Mouse (Mus musculus): ENCODE data around the gene Apol9b. TPM values are rescaled to one million over a fixed set of nuclear protein-coding genes. Genes with fewer than 3 reads are reported as not detected.
A peak's percentile ranks its signal among the peaks of the same experiment; 100 is the strongest.

Apol9b gene
- polyA plus RNA-seq, 1 experiment from 2014 or later: not detected

GRCm38 (mm10) chr15:77765484-77766093, 36.8 kb downstream of the Apol9b start:
- Histone ChIP-seq H3K36me3 (peaks cover 92% of the 10 kb centered on the region), H3K9ac (replicated peaks) (no peak overlapping the region), H3K27me3 (no peaks in the 10 kb centered on the region), H3K4me3 (no peak overlapping the region), H3K9me3 (no peaks in the 10 kb centered on the region), H3K4me2 (replicated peaks) (no peak overlapping the region), H3K27ac (replicated peaks) (no peak overlapping the region), H3K4me1 (no peaks in the 10 kb centered on the region)
- no peak for ATAC-seq (ENCODE audit: low FRiP score, low read depth)
- WGBS: 93% methylated on average over 16 of the region's 16 CpGs

- H3K9me3 ChIP-seq: no peaks in the 10 kb centered on the region
- no peak for ATAC-seq (ENCODE audit: low FRiP score, low read depth)
- H3K4me3 ChIP-seq: no peak overlapping the region
- no peak overlapping the region for H3K4me2 ChIP-seq (replicated peaks)
- H3K9ac ChIP-seq (replicated peaks): no peak overlapping the region
- peaks cover 95% of the 10 kb centered on the region for H3K36me3 ChIP-seq
- H3K4me1 ChIP-seq: no peaks in the 10 kb centered on the region
- 95% methylated on average over 11 of the region's 11 CpGs for WGBS
- no peaks in the 10 kb centered on the region for H3K27me3 ChIP-seq
- H3K27ac ChIP-seq (replicated peaks): no peak overlapping the region
Measured at GRCm38 (mm10) chr15:77766981-77767380, 38.1 kb downstream of the Apol9b start.

GRCm38 (mm10) chr15:77770341-77770740, 41.5 kb downstream of the Apol9b start:
- H3K27ac ChIP-seq (replicated peaks): no peak overlapping the region
- no peak overlapping the region for H3K4me2 ChIP-seq (replicated peaks)
- ATAC-seq (ENCODE audit: low FRiP score, low read depth): no peak
- no peaks in the 10 kb centered on the region for H3K4me1 ChIP-seq
- H3K27me3 ChIP-seq: no peaks in the 10 kb centered on the region
- H3K9ac ChIP-seq (replicated peaks): no peak overlapping the region
- H3K9me3 ChIP-seq: no peaks in the 10 kb centered on the region
- 94% methylated on average over 5 of the region's 5 CpGs for WGBS
- H3K4me3 ChIP-seq: no peak overlapping the region
- H3K36me3 ChIP-seq: peaks cover 98% of the 10 kb centered on the region

- H3K9me3 ChIP-seq: no peaks in the 10 kb centered on the region
- H3K4me1 ChIP-seq: no peaks in the 10 kb centered on the region
- no peak overlapping the region for H3K4me2 ChIP-seq (replicated peaks)
- H3K27me3 ChIP-seq: no peaks in the 10 kb centered on the region
- no peak overlapping the region for H3K9ac ChIP-seq (replicated peaks)
- no peak overlapping the region for H3K27ac ChIP-seq (replicated peaks)
- peaks cover 95% of the 10 kb centered on the region for H3K36me3 ChIP-seq
- H3K4me3 ChIP-seq: no peak overlapping the region
- 93% methylated on average over 9 of the region's 9 CpGs for WGBS
- no peak for ATAC-seq (ENCODE audit: low FRiP score, low read depth)
Measured at GRCm38 (mm10) chr15:77770942-77771341, 42.1 kb downstream of the Apol9b start.

- ATAC-seq (ENCODE audit: low FRiP score, low read depth): no peak
- H3K4me3 ChIP-seq: no peak overlapping the region
- WGBS: 94% methylated on average over 19 of the region's 19 CpGs
- no peak overlapping the region for H3K27ac ChIP-seq (replicated peaks)
- no peak overlapping the region for H3K4me2 ChIP-seq (replicated peaks)
- H3K9ac ChIP-seq (replicated peaks): no peak overlapping the region
- peaks cover 94% of the 10 kb centered on the region for H3K36me3 ChIP-seq
- no peaks in the 10 kb centered on the region for H3K27me3 ChIP-seq
- no peaks in the 10 kb centered on the region for H3K4me1 ChIP-seq
- H3K9me3 ChIP-seq: no peaks in the 10 kb centered on the region
Measured at GRCm38 (mm10) chr15:77773099-77773915, 44.5 kb downstream of the Apol9b start.

GRCm38 (mm10) chr15:77774303-77774702, 45.5 kb downstream of the Apol9b start:
- WGBS: 98% methylated on average over 10 of the region's 10 CpGs
- ATAC-seq (ENCODE audit: low FRiP score, low read depth): no peak
- peaks cover 87% of the 10 kb centered on the region for H3K36me3 ChIP-seq

GRCm38 (mm10) chr15:77775186-77775963, 46.5 kb downstream of the Apol9b start:
- no peak overlapping the region for H3K4me3 ChIP-seq
- no peak overlapping the region for H3K9ac ChIP-seq (replicated peaks)
- H3K9me3 ChIP-seq: no peaks in the 10 kb centered on the region
- H3K4me1 ChIP-seq: no peaks in the 10 kb centered on the region
- H3K27ac ChIP-seq (replicated peaks): no peak overlapping the region
- H3K36me3 ChIP-seq: peaks cover 87% of the 10 kb centered on the region
- WGBS: 71% methylated on average over 20 of the region's 20 CpGs
- no peak for ATAC-seq (ENCODE audit: low FRiP score, low read depth)
- no peaks in the 10 kb centered on the region for H3K27me3 ChIP-seq
- H3K4me2 ChIP-seq (replicated peaks): no peak overlapping the region

More at GRCm38 (mm10) chr15:77774303-77774702, 45.5 kb downstream of the Apol9b start:
- Histone ChIP-seq H3K27me3 (no peaks in the 10 kb centered on the region), H3K9ac (replicated peaks) (no peak overlapping the region), H3K9me3 (no peaks in the 10 kb centered on the region), H3K4me2 (replicated peaks) (no peak overlapping the region), H3K4me1 (no peaks in the 10 kb centered on the region), H3K27ac (replicated peaks) (no peak overlapping the region), H3K4me3 (no peak overlapping the region)

GRCm38 (mm10) chr15:77782449-77783014, 53.7 kb downstream of the Apol9b start:
- Histone ChIP-seq H3K4me1 (no peaks in the 10 kb centered on the region), H3K27me3 (no peaks in the 10 kb centered on the region), H3K36me3 (peaks cover 80% of the 10 kb centered on the region), H3K9me3 (no peaks in the 10 kb centered on the region), H3K4me3 (no peak overlapping the region), H3K9ac (replicated peaks) (no peak overlapping the region), H3K27ac (replicated peaks) (no peak overlapping the region), H3K4me2 (replicated peaks) (no peak overlapping the region)
- 87% methylated on average over 11 of the region's 11 CpGs for WGBS
- no peak for ATAC-seq (ENCODE audit: low FRiP score, low read depth)

- no peak for ATAC-seq (ENCODE audit: low FRiP score, low read depth)
- 80% methylated on average over 22 of the region's 22 CpGs for WGBS
- H3K4me3 ChIP-seq: no peak overlapping the region
- H3K9ac ChIP-seq (replicated peaks): no peak overlapping the region
- no peaks in the 10 kb centered on the region for H3K4me1 ChIP-seq
- no peak overlapping the region for H3K4me2 ChIP-seq (replicated peaks)
- no peaks in the 10 kb centered on the region for H3K27me3 ChIP-seq
- H3K27ac ChIP-seq (replicated peaks): peak overlapping the region; percentile 2; the same call in 1 of the 2 replicates
- H3K9me3 ChIP-seq: no peaks in the 10 kb centered on the region
- H3K36me3 ChIP-seq: peaks cover 83% of the 10 kb centered on the region
Measured at GRCm38 (mm10) chr15:77784039-77784824, 55.4 kb downstream of the Apol9b start.

- H3K36me3 ChIP-seq: peaks cover 83% of the 10 kb centered on the region
- 81% methylated on average over 1 of the region's 1 CpGs for WGBS
Measured at GRCm38 (mm10) chr15:77785807-77786206, 57.0 kb downstream of the Apol9b start.

More at GRCm38 (mm10) chr15:77785807-77786206, 57.0 kb downstream of the Apol9b start:
- ATAC-seq (ENCODE audit: low FRiP score, low read depth): no peak
- no peak overlapping the region for H3K4me2 ChIP-seq (replicated peaks)
- no peaks in the 10 kb centered on the region for H3K4me1 ChIP-seq
- H3K4me3 ChIP-seq: no peak overlapping the region
- no peak overlapping the region for H3K9ac ChIP-seq (replicated peaks)
- no peaks in the 10 kb centered on the region for H3K27me3 ChIP-seq
- no peak overlapping the region for H3K27ac ChIP-seq (replicated peaks)
- H3K9me3 ChIP-seq: no peaks in the 10 kb centered on the region

Data from midbrain, embryonic 12.5 days (tissue).